Mouse (Mus musculus) E14TG2a.4 (cell line): ENCODE results near the gene Spib.
A peak's percentile ranks its signal among the peaks of the same experiment; 100 is the strongest.

Source experiments
- H3K27me3 ChIP-seq: 2 replicates; pipeline ENCODE4 v1.6.1; 2014; ENCODE audit warnings: low read length, control low read depth; ENCODE audit not compliant: insufficient read depth
- H3K36me3 ChIP-seq: 2 replicates; pipeline ENCODE4 v1.6.1; 2014; ENCODE audit warnings: low read length, control low read depth; ENCODE audit not compliant: insufficient read depth
- H3K4me1 ChIP-seq: replicated peaks from 2 replicates; pipeline ENCODE4 v1.6.1; 2014; ENCODE audit warnings: low read depth, low read length, control low read depth
- H3K4me3 ChIP-seq: replicated peaks from 2 replicates; pipeline ENCODE4 v1.5.1; 2014; ENCODE audit warnings: mild to moderate bottlenecking, low read length
- H3K9me3 ChIP-seq: 2 replicates; pipeline ENCODE4 v1.6.1; 2014; ENCODE audit warnings: low read length, control low read depth
- CTCF ChIP-seq: conservative IDR thresholded peaks from 2 replicates; pipeline ENCODE4 v1.5.1; 2014; ENCODE audit warnings: low read length
- NANOG ChIP-seq: IDR thresholded peaks from 2 replicates; pipeline ENCODE4 v1.6.1; 2014; ENCODE audit warnings: borderline replicate concordance, low read length, mixed read lengths
- POU5F1 ChIP-seq: IDR thresholded peaks from 2 replicates; pipeline ENCODE4 v1.6.1; 2014; ENCODE audit warnings: low read length, borderline replicate concordance

Spib gene

GRCm38 (mm10) chr7:44564486-44564885 lies 32.6 kb upstream of the Spib start:
- Histone ChIP-seq H3K4me1 (peaks cover 47% of the 10 kb centered on the region), H3K36me3 (no peaks in the 10 kb centered on the region), H3K27me3 (no peaks in the 10 kb centered on the region), H3K4me3 (no peak overlapping the region), H3K9me3 (no peaks in the 10 kb centered on the region)
- TF ChIP-seq POU5F1 (no peak), CTCF (no peak), NANOG (no peak)

- Histone ChIP-seq H3K36me3 (no peaks in the 10 kb centered on the region), H3K27me3 (no peaks in the 10 kb centered on the region), H3K4me3 (no peak overlapping the region), H3K4me1 (peaks cover 50% of the 10 kb centered on the region), H3K9me3 (no peaks in the 10 kb centered on the region)
- TF ChIP-seq NANOG (no peak), POU5F1 (no peak), CTCF (no peak)
Observed at GRCm38 (mm10) chr7:44563284-44563683, 31.4 kb upstream of the Spib start.

- peaks cover 2% of the 10 kb centered on the region; the same call in 1 of the 2 replicates for H3K36me3 ChIP-seq
- no peaks in the 10 kb centered on the region for H3K9me3 ChIP-seq
- TF ChIP-seq POU5F1 = no peak
- peak; percentile 55 for TF ChIP-seq CTCF
- no peak for TF ChIP-seq NANOG
Observed at GRCm38 (mm10) chr7:44560435-44561400, 28.8 kb upstream of the Spib start.

GRCm38 (mm10) chr7:44557629-44558028 lies 25.8 kb upstream of the Spib start:
- Histone ChIP-seq H3K4me3 (0 out of 2 replicates have a peak overlapping the region, but pooled peaks have one; percentile 39), H3K36me3 (peaks cover 9% of the 10 kb centered on the region), H3K4me1 (peaks cover 68% of the 10 kb centered on the region), H3K27me3 (no peaks in the 10 kb centered on the region), H3K9me3 (no peaks in the 10 kb centered on the region)
- TF ChIP-seq POU5F1 (no peak), CTCF (no peak), NANOG (no peak)

More at GRCm38 (mm10) chr7:44560435-44561400, 28.8 kb upstream of the Spib start:
- no peaks in the 10 kb centered on the region for H3K27me3 ChIP-seq
- H3K4me1 ChIP-seq = peaks cover 75% of the 10 kb centered on the region
- H3K4me3 ChIP-seq = 0 out of 2 replicates have a peak overlapping the region, but pooled peaks have one; percentile 23

GRCm38 (mm10) chr7:44553826-44554225 lies 22.0 kb upstream of the Spib start, which contains the start of gene Nr1h2:
TSS of gene Nr1h2 (minus strand) at chr7:44553951.
- peaks cover 43% of the 10 kb centered on the region for H3K36me3 ChIP-seq
- TF ChIP-seq CTCF (no peak), POU5F1 (no peak), NANOG (no peak)
- H3K4me3 ChIP-seq = peak within 1 kb of the TSS; percentile 100
- no peaks in the 10 kb centered on the region for H3K9me3 ChIP-seq
- peaks cover 82% of the 10 kb centered on the region for H3K4me1 ChIP-seq
- no peaks in the 10 kb centered on the region for H3K27me3 ChIP-seq

GRCm38 (mm10) chr7:44553196-44553764 lies 21.4 kb upstream of the Spib start:
- Histone ChIP-seq H3K4me1 (peaks cover 77% of the 10 kb centered on the region), H3K36me3 (peaks cover 43% of the 10 kb centered on the region), H3K4me3 (peak overlapping the region; percentile 100), H3K27me3 (no peaks in the 10 kb centered on the region), H3K9me3 (no peaks in the 10 kb centered on the region)
- TF ChIP-seq NANOG = no peak
- no peak for TF ChIP-seq POU5F1
- no peak for TF ChIP-seq CTCF

- no peaks in the 10 kb centered on the region for H3K9me3 ChIP-seq
- H3K4me3 ChIP-seq = peak overlapping the region; percentile 74
- peaks cover 47% of the 10 kb centered on the region for H3K36me3 ChIP-seq
- peaks cover 76% of the 10 kb centered on the region for H3K4me1 ChIP-seq
- H3K27me3 ChIP-seq = no peaks in the 10 kb centered on the region
- TF ChIP-seq NANOG (no peak), POU5F1 (no peak), CTCF (no peak)
Observed at GRCm38 (mm10) chr7:44552141-44552908, 20.5 kb upstream of the Spib start.
